Mouse (Mus musculus) yolk sac, embryonic 10.5 days (tissue): ENCODE results near the gene Gm45713.
"Not testable (repeated sequence)": the region's sequence is repeated elsewhere in the genome, so short reads cannot be mapped to it uniquely, and the experiment has no call there.

Source experiments
- DNase-seq: peaks from one replicate; pipeline ENCODE4 v3.0.0-alpha.2; 2017; ENCODE audit warnings: low spot score

Gm45713 gene

GRCm38 (mm10) chr7:45135993-45136567, at the start of gene Gm45713, which contains the start of gene Flt3l:
Gene Gm45713, minus strand, starts transcription at chr7:45136231.
Gene Flt3l, minus strand, starts transcription at chr7:45136432.
- DNase-seq = peak; percentile 73

DNA sequence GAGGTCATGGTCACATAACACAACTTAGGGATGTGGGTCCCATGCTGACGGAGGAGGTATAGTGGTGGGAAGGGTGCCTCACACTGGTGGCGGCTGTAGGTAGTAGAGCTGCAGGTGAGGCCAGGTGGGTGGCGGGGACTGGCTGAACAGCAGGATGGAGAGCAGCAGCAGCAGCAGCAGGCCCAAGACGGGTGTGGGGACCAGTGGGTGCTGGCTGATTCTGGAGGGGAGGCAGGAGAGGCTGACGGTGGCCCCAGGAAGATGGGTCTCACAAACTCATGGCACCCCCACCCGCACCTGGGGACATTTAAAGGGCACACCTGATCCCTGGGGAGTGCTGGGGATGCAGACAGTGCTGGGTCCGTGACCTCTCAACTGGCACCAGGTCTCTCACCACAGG, 47.6 kb upstream of the Gm45713 start:
- no peak for DNase-seq

- no peak for DNase-seq
These were observed 46.6 kb upstream of the Gm45713 start for GRCm38 (mm10) chr7:45182606-45183005.

GRCm38 (mm10) chr7:45182199-45182601, 46.2 kb upstream of the Gm45713 start:
- peak; percentile 84 for DNase-seq

- DNase-seq = no peak
These were observed 45.5 kb upstream of the Gm45713 start for GRCm38 (mm10) chr7:45181540-45181939.

GRCm38 (mm10) chr7:45180896-45181477, 45.0 kb upstream of the Gm45713 start, which contains the start of gene Pth2:
Gene Pth2, plus strand, starts transcription at chr7:45180995.
- no peak for DNase-seq

DNA sequence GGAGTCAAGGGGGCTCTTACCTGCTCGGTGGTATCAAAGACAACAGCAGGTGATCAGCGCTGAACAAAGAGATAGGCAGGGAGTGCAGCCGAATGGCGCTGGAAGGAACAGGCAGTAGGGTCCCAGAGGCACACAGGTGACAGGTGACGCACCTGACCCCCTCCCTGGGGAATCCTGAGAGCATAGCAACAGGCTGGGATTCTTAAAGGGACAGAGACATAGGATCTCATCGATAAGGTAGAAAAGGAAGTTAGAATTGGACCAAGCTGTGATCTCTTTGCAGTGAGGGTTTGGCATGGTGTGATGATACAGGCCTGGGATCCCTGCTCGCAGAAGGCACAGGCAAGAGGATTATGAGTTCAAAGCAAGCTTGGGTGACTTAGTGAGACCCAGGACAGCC, 43.4 kb upstream of the Gm45713 start, which contains the start of gene Gfy:
TSS of gene Gfy (minus strand) at position 101 of the 400 bp plus-strand sequence.
- no peak for DNase-seq

DNA sequence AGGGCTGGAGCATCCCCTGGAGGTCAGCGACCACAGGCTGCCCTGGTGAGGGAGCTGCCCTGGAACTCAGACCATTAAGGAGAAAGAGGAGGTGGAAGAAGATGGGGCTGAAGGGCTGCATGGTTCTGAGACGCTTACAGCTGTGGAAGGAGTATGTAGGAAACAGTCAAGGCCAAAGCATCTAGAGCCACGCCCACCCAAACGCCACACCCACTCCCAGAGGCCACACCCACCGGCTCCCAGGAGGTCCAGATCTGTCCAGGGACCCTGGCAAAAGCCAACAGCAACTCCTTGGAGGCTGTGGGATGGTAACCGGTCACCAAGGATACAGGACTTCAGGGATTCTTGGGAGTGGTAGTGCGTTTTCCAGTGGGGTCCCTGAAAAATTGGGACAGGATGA, 42.5 kb upstream of the Gm45713 start:
- no peak for DNase-seq

- no peak for DNase-seq
These were observed 40.3 kb upstream of the Gm45713 start for GRCm38 (mm10) chr7:45176356-45176755.

DNA sequence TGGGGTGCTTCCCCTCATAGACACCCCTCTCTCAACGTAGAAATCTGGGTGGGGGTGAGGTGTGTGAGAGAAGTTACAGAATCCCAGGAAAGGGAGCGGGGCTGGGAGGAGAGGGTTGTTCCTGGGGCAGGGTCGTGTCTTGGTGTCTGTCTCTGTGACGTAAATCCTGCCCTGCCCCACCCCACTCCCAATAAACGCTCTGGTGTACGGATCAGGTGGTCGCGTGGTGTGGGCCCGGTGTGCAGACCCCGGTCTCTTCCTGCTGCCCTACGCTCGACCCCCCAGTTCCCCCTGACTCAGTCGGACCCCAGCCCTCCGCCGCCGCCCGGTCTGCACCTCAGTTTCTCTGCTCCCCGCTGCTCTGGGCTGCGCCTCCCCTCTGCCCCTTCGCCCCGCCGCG, 39.9 kb upstream of the Gm45713 start:
- DNase-seq = no peak

- DNase-seq = no peak
These were observed 39.4 kb upstream of the Gm45713 start for GRCm38 (mm10) chr7:45175398-45175797.

DNA sequence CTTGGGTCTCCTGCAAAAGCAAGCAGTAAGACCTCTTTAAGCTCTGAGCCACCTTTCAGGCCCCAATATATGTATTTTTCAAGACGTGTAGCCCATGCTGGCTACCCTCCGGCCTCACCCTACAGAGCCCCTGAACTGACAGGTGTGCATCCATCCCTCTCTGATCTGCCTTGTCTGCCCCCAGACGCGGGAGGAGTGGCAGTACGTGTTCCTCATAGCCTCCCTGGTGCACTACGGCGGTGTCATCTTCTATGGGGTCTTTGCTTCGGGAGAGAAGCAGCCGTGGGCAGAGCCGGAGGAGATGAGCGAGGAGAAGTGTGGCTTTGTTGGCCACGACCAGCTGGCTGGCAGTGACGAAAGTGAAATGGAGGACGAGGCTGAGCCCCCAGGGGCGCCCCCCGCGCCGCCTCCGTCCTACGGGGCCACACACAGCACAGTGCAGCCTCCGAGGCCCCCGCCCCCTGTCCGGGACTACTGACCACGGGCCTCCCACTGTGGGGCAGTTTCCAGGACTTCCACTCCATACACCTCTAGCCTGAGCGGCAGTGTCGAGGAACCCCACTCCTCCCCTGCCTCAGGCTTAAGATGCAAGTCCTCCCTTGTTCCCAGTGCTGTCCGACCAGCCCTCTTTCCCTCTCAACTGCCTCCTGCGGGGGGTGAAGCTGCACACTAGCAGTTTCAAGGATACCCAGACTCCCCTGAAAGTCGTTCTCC, 38.7 kb upstream of the Gm45713 start:
- no peak for DNase-seq

DNA sequence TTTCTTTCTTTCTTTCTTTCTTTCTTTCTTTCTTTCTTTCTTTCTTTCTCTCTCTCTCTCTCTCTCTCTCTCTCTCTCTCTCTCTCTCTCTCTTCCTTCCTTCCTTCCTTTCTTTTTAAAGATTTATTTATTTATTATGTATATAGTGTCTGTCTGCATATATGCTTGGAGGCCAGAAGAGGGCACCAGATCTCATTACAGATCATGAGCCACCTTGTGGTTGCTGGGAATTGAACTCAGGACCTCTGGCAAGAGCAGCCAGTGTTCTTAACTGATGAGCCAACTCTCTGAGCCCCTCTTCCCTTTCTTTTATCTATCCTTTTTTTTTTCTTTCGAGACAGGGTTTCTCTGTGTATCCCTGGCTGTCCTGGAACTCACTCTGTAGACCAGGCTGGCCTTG, 37.7 kb upstream of the Gm45713 start:
- not testable (repeated sequence) for DNase-seq

- DNase-seq = no peak
These were observed 36.9 kb upstream of the Gm45713 start for GRCm38 (mm10) chr7:45172974-45173373.

DNA sequence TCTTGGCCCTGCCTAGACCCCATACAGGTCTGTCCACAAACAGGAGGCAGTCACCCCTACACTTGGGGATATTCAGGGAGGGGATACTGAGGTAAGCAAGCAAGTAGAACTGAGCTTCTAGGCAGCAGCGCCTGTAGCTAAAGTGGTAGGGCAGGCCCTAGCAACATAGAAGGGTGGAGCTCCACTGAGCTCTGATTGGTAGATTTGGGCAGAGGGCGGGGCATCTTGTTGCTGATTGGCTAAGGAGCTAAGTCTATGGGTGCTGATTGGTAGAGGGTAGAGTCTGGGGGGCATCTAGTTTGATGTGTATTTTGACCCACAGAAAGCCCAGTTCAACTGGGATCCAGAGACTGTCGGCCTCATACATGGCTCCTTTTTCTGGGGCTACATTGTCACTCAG, 33.5 kb upstream of the Gm45713 start:
- DNase-seq = no peak

GRCm38 (mm10) chr7:45168656-45169055, 32.6 kb upstream of the Gm45713 start:
- no peak for DNase-seq

GRCm38 (mm10) chr7:45167761-45168445, 31.9 kb upstream of the Gm45713 start:
- no peak for DNase-seq

DNA sequence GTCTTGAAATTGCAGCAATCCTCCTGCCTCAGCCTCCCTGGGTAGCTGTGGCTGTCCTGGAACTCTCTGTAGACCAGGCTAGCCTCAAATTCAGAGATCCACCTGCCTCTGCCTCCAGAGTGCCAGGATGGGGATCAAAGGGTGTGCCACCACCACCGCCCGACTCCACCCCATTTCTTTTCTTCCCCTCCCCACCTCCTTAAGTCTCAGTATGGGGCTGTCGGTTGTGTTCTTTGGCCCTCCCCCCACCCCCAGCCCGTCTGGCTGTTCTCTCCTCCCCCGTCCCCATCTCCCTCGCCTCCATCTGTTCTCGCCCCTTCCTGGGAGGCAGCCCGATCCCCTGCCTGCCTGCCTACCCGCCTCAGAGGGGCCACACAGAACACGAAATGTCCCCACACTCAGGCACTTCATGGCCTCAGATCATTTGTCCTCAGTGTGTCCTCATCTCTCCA, 30.9 kb upstream of the Gm45713 start:
- DNase-seq = no peak

- DNase-seq = no peak
These were observed 29.7 kb upstream of the Gm45713 start for GRCm38 (mm10) chr7:45165701-45166100.

DNA sequence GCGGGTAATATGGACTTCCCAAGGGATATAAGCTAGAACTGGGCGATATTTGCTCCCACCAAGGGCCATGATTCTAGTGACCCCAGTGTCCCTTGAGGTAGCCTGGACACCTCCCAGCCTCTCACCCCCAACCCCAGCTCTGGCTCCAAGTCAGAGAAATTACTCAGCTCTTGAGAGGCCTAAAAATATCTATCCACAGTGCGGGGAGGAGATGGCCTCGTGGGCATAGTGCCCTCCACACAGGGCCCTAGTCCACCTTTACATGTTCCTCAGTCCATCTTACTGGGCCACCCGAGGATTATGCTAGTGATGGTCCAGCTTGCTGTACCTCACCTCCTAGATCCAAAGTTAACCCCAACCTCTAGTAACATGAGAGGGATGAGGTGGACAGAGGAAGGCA, 28.8 kb upstream of the Gm45713 start:
- no peak for DNase-seq

DNA sequence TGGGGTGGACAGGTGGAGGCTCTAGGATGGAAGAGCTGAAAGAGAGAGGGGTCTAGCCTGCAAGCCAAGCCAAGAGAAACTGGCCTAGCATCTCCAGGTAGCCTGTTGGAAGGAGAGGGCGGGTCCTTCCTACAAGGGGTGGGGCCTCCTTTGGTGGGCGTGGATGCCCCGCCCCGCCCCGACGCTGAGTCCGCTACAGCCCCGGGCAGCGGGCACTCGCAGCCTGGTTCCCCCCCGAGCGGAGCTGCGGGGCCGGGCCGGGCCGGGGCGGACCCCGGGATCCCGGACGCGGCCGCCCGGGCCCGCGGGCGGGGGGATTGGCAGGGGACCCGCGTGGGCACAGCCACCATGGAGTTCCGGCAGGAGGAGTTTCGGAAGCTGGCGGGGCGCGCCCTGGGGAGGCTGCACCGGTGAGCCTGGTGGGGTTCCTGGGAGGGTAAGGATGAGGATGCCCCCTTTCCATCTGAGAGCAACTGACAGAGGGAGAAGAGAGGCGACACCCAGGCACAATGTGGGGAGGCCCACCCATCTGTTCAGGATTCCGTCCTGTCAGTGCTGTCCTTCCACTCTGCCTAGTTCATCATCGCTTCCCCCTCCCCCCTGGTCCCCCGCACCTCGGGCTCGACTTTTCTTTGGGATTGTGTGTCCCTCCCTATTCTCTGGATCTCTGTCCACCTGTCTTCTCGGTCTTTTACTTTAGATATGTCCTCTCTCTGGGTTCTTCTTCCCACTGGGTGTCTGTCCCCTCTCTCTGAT, 27.9 kb upstream of the Gm45713 start, which contains the start of gene Slc17a7:
TSS of gene Slc17a7 (plus strand) at position 215 of the 756 bp plus-strand sequence.
- no peak for DNase-seq
